Mouse (Mus musculus) C2C12 (cell line): Measurements from ENCODE around the gene Mmab.

Experiments used
- CEBPB ChIP-seq: IDR thresholded peaks from one replicate; pipeline ENCODE4 v1.6.1; 2011; ENCODE audit warnings: low read depth, mild to moderate bottlenecking, control low read depth, moderate library complexity
- CTCF ChIP-seq: IDR thresholded peaks from one replicate; pipeline ENCODE4 v1.5.1; 2011; ENCODE audit not compliant: control insufficient read depth, insufficient read depth, insufficient read length
- FOSL1 ChIP-seq: IDR thresholded peaks from one replicate; pipeline ENCODE4 v1.8.0; 2011; ENCODE audit warnings: mild to moderate bottlenecking, low read length; ENCODE audit not compliant: poor library complexity, insufficient read depth, severe bottlenecking
- MAX ChIP-seq: IDR thresholded peaks from one replicate; pipeline ENCODE4 v1.6.1; 2011; ENCODE audit warnings: mild to moderate bottlenecking, control low read depth
- MYOD1 ChIP-seq: IDR thresholded peaks from one replicate; pipeline ENCODE4 v1.6.1; 2011; ENCODE audit warnings: low read depth; ENCODE audit not compliant: control insufficient read depth, insufficient read length
- MYOG ChIP-seq: IDR thresholded peaks from one replicate; pipeline ENCODE4 v1.6.1; 2011; ENCODE audit not compliant: control insufficient read depth, insufficient read length; ENCODE audit errors: extremely low read depth
- USF1 ChIP-seq: IDR thresholded peaks from one replicate; pipeline ENCODE4 v1.6.1; 2011; ENCODE audit warnings: low read depth, mild to moderate bottlenecking, control low read depth, moderate library complexity

GRCm38 (mm10) chr5:114465641-114466040, 21.8 kb upstream of the Mmab start:
- no peak for TF ChIP-seq CTCF
- TF ChIP-seq MAX, result no peak
- TF ChIP-seq USF1, result no peak
- no peak for TF ChIP-seq MYOD1
- TF ChIP-seq CEBPB, result no peak
- TF ChIP-seq FOSL1, result no peak
- no peak for TF ChIP-seq MYOG
